Mouse (Mus musculus) brain, embryonic 14.5 days (tissue): ENCODE measurements at regions not wholly inside any gene's neighbourhood (a gene's known extent, or its start where the extent isn't known, plus 50 kb on each side); places are given as distances from the start of the nearest gene placed in this dataset.

Experiments
- CTCF ChIP-seq: fragments of 200-500 bp; IDR thresholded peaks from 2 replicates; pipeline ENCODE4 v1.5.1; 2012; ENCODE audit warnings: inconsistent platforms, mild to moderate bottlenecking, moderate library complexity, borderline replicate concordance; ENCODE audit not compliant: insufficient read depth, insufficient read length; ENCODE audit errors: extremely low read depth
- POLR2A ChIP-seq: fragments of 200-500 bp; IDR thresholded peaks from 2 replicates; pipeline ENCODE4 v1.6.1; 2012; ENCODE audit warnings: mild to moderate bottlenecking, inconsistent platforms, borderline replicate concordance; ENCODE audit not compliant: poor library complexity, insufficient read depth, insufficient read length, severe bottlenecking; ENCODE audit errors: extremely low read depth

GRCm38 (mm10) chr3:36330656-36331055, 108.5 kb upstream of the Qrfpr start:
- TF ChIP-seq POLR2A = no peak
- peak; percentile 48; the same call in 1 of the 2 replicates for TF ChIP-seq CTCF
